Mouse (Mus musculus) intestine, embryonic 15.5 days (tissue): ENCODE measurements at regions not wholly inside any gene's neighbourhood (a gene's known extent, or its start where the extent isn't known, plus 50 kb on each side); places are given as distances from the start of the nearest gene placed in this dataset.

Experiments used
- ATAC-seq: fragments of 200-750 bp; cut with Nextera tagmentation; 2 replicates; pipeline ENCODE4 v1.8.0; 2017; ENCODE audit warnings: moderate TSS enrichment, moderate library complexity
- H3K27ac ChIP-seq: fragments of 300-500 bp; sonication (generic); 2 replicates; pipeline ENCODE4 v1.5.1; 2015; ENCODE audit warnings: mild to moderate bottlenecking, inconsistent platforms
- H3K27me3 ChIP-seq: fragments of 300-500 bp; sonication (generic); replicated peaks from 2 replicates; pipeline ENCODE4 v1.6.1; 2015; ENCODE audit warnings: inconsistent platforms
- H3K36me3 ChIP-seq: fragments of 300-500 bp; sonication (generic); 2 replicates; pipeline ENCODE4 v1.6.1; 2015; ENCODE audit warnings: inconsistent platforms
- H3K4me1 ChIP-seq: fragments of 300-500 bp; sonication (generic); replicated peaks from 2 replicates; pipeline ENCODE4 v1.6.1; 2015; ENCODE audit warnings: inconsistent platforms
- H3K4me2 ChIP-seq: fragments of 300-500 bp; sonication (generic); replicated peaks from 2 replicates; pipeline ENCODE4 v1.6.1; 2015; ENCODE audit warnings: mild to moderate bottlenecking, inconsistent platforms
- H3K4me3 ChIP-seq: fragments of 300-500 bp; sonication (generic); replicated peaks from 2 replicates; pipeline ENCODE4 v1.5.1; 2015; ENCODE audit warnings: inconsistent platforms
- H3K9ac ChIP-seq: fragments of 300-500 bp; sonication (generic); 2 replicates; pipeline ENCODE4 v1.6.1; 2015; ENCODE audit warnings: inconsistent platforms
- H3K9me3 ChIP-seq: fragments of 300-500 bp; sonication (generic); 2 replicates; pipeline ENCODE4 v1.6.1; 2016; ENCODE audit warnings: inconsistent platforms
- WGBS: fragments of 180-500 bp; shearing (Covaris S2); methylation state at CpG from one replicate; pipeline ENCODE4 v1.1.7; 2015; 5-methylcytosine and 5-hydroxymethylcytosine counted together

DNA sequence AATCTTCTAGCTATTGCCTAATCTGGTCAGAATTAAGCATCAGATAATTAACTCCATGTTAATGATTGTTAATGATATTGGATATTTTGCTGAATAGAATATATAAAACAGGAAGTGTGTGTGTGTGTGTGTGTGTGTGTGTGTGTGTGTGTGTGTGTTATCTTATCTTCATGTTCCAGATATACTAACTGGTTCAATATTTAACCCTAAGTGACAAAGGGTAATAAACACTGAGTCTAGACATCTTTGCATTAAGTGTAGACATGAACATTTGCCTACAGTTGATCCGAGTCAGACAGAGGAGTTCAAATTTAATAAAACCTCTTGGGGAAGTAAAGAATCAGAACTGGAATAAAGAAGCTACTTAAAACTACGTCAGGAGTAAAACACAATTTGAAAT is 161.6 kb downstream of the Fsip2 start:
- no peaks in the 10 kb centered on the region for H3K27me3 ChIP-seq
- H3K9me3 ChIP-seq, result no peaks in the 10 kb centered on the region
- no peaks in the 10 kb centered on the region for H3K4me1 ChIP-seq
- 57% methylated on average over 2 of the region's 2 CpGs for WGBS
- H3K36me3 ChIP-seq, result no peaks in the 10 kb centered on the region
- no peak overlapping the region for H3K4me3 ChIP-seq
- ATAC-seq, result peak; percentile 53; the same call in 1 of the 2 replicates
- H3K4me2 ChIP-seq, result no peak overlapping the region
- H3K27ac ChIP-seq, result no peak overlapping the region
- no peak overlapping the region for H3K9ac ChIP-seq

GRCm38 (mm10) chr2:83126340-83126739 is 182.9 kb downstream of the Fsip2 start:
- 42% methylated on average over 4 of the region's 4 CpGs for WGBS
- H3K4me1 ChIP-seq, result no peaks in the 10 kb centered on the region
- no peak for ATAC-seq
- H3K27me3 ChIP-seq, result no peaks in the 10 kb centered on the region
- no peaks in the 10 kb centered on the region for H3K9me3 ChIP-seq
- H3K4me2 ChIP-seq, result no peak overlapping the region
- H3K4me3 ChIP-seq, result no peak overlapping the region
- no peaks in the 10 kb centered on the region for H3K36me3 ChIP-seq
- H3K9ac ChIP-seq, result no peak overlapping the region
- no peak overlapping the region for H3K27ac ChIP-seq

- Histone ChIP-seq H3K9me3 (no peaks in the 10 kb centered on the region), H3K36me3 (no peaks in the 10 kb centered on the region), H3K27me3 (no peaks in the 10 kb centered on the region), H3K27ac (0 out of 2 replicates have a peak overlapping the region, but pooled peaks have one; percentile 27), H3K4me1 (no peaks in the 10 kb centered on the region), H3K9ac (no peak overlapping the region), H3K4me3 (no peak overlapping the region), H3K4me2 (no peak overlapping the region)
- 35% methylated on average over 2 of the region's 2 CpGs for WGBS
- ATAC-seq, result no peak
Measured at GRCm38 (mm10) chr2:83130709-83131108, 187.3 kb downstream of the Fsip2 start.

DNA sequence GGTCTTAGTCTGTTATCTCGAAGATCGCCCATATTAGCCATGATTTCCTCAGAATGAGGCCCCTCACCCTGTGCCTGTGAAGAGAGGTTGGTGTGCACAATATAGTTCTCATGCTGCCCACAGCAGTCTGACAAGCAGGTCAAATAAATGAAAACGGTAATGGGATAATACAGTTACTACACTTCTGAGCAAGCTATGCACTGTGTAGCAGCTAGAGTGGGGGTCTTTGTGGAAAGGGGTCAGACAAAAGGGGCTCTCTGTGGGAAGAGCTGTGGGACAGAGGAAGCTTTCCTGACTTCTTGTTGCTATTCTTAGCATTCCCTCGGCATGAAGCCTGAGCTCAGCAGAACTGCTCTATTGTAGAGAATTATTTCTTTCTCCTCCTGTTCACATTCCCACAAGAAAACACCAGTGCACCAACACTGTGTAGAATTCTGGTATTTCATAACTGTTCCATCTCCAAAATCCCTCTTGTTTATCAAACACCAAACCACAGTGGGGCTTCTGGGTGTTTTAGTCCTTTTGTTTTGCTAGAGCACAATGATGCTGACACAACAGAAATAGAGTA is 187.9 kb downstream of the Fsip2 start:
- Histone ChIP-seq H3K27me3 (no peaks in the 10 kb centered on the region), H3K36me3 (no peaks in the 10 kb centered on the region), H3K9me3 (no peaks in the 10 kb centered on the region), H3K27ac (0 out of 2 replicates have a peak overlapping the region, but pooled peaks have one; percentile 32), H3K4me2 (no peak overlapping the region), H3K9ac (no peak overlapping the region), H3K4me1 (no peaks in the 10 kb centered on the region), H3K4me3 (no peak overlapping the region)
- ATAC-seq, result peak; percentile 53; the same call in 1 of the 2 replicates
- 43% methylated on average over 4 of the region's 4 CpGs for WGBS

GRCm38 (mm10) chr2:83165853-83166252 is 222.4 kb downstream of the Fsip2 start:
- Histone ChIP-seq H3K9me3 (no peaks in the 10 kb centered on the region), H3K36me3 (no peaks in the 10 kb centered on the region), H3K27ac (no peak overlapping the region), H3K27me3 (no peaks in the 10 kb centered on the region), H3K9ac (no peak overlapping the region), H3K4me1 (no peaks in the 10 kb centered on the region), H3K4me2 (no peak overlapping the region), H3K4me3 (no peak overlapping the region)
- 80% methylated on average over 4 of the region's 4 CpGs for WGBS
- no peak for ATAC-seq
